Mouse (Mus musculus): ENCODE measurements around the gene Calr. TPM values are rescaled to one million over a fixed set of nuclear protein-coding genes. Genes with fewer than 3 reads are reported as not detected.

Calr gene
- polyA plus RNA-seq, 1 experiment, result 475 TPM

GRCm38 (mm10) chr8:84839411-84839810, 7.3 kb downstream of the Calr start:
- 53% methylated on average over 2 of the region's 2 CpGs for WGBS
- TF ChIP-seq CTCF (IDR thresholded peaks at IDR 0.05; ENCODE audit: control insufficient read depth, insufficient read depth, low read length) (no peak), POLR2A (IDR thresholded peaks at IDR 0.05; ENCODE audit: borderline replicate concordance, control insufficient read depth, low read depth, low read length) (no peak)

GRCm38 (mm10) chr8:84838513-84838912, 8.2 kb downstream of the Calr start:
- H3K4me1 ChIP-seq (ENCODE audit: control insufficient read depth, insufficient read depth, low read length), result no peaks in the 10 kb centered on the region
- H3K4me3 ChIP-seq (replicated peaks; ENCODE audit: control insufficient read depth, low read depth, low read length), result peak overlapping the region; percentile 79
- WGBS, result 54% methylated on average over 5 of the region's 5 CpGs
- peak overlapping the region; percentile 83 for H3K27ac ChIP-seq (ENCODE audit: control insufficient read depth, insufficient read depth, low read depth, low read length, poor library complexity)
- peak; percentile 83; the same call in 1 of the 2 replicates for TF ChIP-seq POLR2A (IDR thresholded peaks at IDR 0.05; ENCODE audit: borderline replicate concordance, control insufficient read depth, low read depth, low read length)
- TF ChIP-seq CTCF (IDR thresholded peaks at IDR 0.05; ENCODE audit: control insufficient read depth, insufficient read depth, low read length), result no peak

More at GRCm38 (mm10) chr8:84839411-84839810, 7.3 kb downstream of the Calr start:
- Histone ChIP-seq H3K27ac (ENCODE audit: control insufficient read depth, insufficient read depth, low read depth, low read length, poor library complexity) (no peak overlapping the region; the same call in 1 of the 2 replicates), H3K4me3 (replicated peaks; ENCODE audit: control insufficient read depth, low read depth, low read length) (peak overlapping the region; percentile 7), H3K4me1 (ENCODE audit: control insufficient read depth, insufficient read depth, low read length) (no peaks in the 10 kb centered on the region)

GRCm38 (mm10) chr8:84837912-84838470, 8.7 kb downstream of the Calr start:
- Histone ChIP-seq H3K27ac (ENCODE audit: control insufficient read depth, insufficient read depth, low read depth, low read length, poor library complexity) (peak overlapping the region; percentile 83), H3K4me1 (ENCODE audit: control insufficient read depth, insufficient read depth, low read length) (no peaks in the 10 kb centered on the region; the same call in 1 of the 2 replicates), H3K4me3 (replicated peaks; ENCODE audit: control insufficient read depth, low read depth, low read length) (peak overlapping the region; percentile 79)
- 83% methylated on average over 15 of the region's 15 CpGs for WGBS
- no peak; the same call in 1 of the 2 replicates for TF ChIP-seq CTCF (IDR thresholded peaks at IDR 0.05; ENCODE audit: control insufficient read depth, insufficient read depth, low read length)
- TF ChIP-seq POLR2A (IDR thresholded peaks at IDR 0.05; ENCODE audit: borderline replicate concordance, control insufficient read depth, low read depth, low read length), result no peak

- Histone ChIP-seq H3K27ac (ENCODE audit: control insufficient read depth, insufficient read depth, low read depth, low read length, poor library complexity) (peak overlapping the region; percentile 83), H3K4me1 (ENCODE audit: control insufficient read depth, insufficient read depth, low read length) (no peaks in the 10 kb centered on the region; the same call in 1 of the 2 replicates)
These were observed 9.4 kb downstream of the Calr start for GRCm38 (mm10) chr8:84837149-84837911.

GRCm38 (mm10) chr8:84834866-84835855, 11.6 kb downstream of the Calr start:
- H3K4me1 ChIP-seq (ENCODE audit: control insufficient read depth, insufficient read depth, low read length), result no peaks in the 10 kb centered on the region; the same call in 1 of the 2 replicates
- TF ChIP-seq POLR2A (IDR thresholded peaks at IDR 0.05; ENCODE audit: borderline replicate concordance, control insufficient read depth, low read depth, low read length) (no peak), CTCF (IDR thresholded peaks at IDR 0.05; ENCODE audit: control insufficient read depth, insufficient read depth, low read length) (no peak)
- 0 out of 2 replicates have a peak overlapping the region, but pooled peaks have one; percentile 12 for H3K27ac ChIP-seq (ENCODE audit: control insufficient read depth, insufficient read depth, low read depth, low read length, poor library complexity)
- H3K4me3 ChIP-seq (replicated peaks; ENCODE audit: control insufficient read depth, low read depth, low read length), result no peak overlapping the region
- 61% methylated on average over 10 of the region's 10 CpGs for WGBS

More at GRCm38 (mm10) chr8:84837149-84837911, 9.4 kb downstream of the Calr start:
- 84% methylated on average over 8 of the region's 8 CpGs for WGBS
- H3K4me3 ChIP-seq (replicated peaks; ENCODE audit: control insufficient read depth, low read depth, low read length), result peak overlapping the region; percentile 79
- TF ChIP-seq CTCF (IDR thresholded peaks at IDR 0.05; ENCODE audit: control insufficient read depth, insufficient read depth, low read length) (no peak; the same call in 1 of the 2 replicates), POLR2A (IDR thresholded peaks at IDR 0.05; ENCODE audit: borderline replicate concordance, control insufficient read depth, low read depth, low read length) (no peak)

GRCm38 (mm10) chr8:84834002-84834865, 12.5 kb downstream of the Calr start:
- Histone ChIP-seq H3K4me1 (ENCODE audit: control insufficient read depth, insufficient read depth, low read length) (no peaks in the 10 kb centered on the region; the same call in 1 of the 2 replicates), H3K27ac (ENCODE audit: control insufficient read depth, insufficient read depth, low read depth, low read length, poor library complexity) (no peak overlapping the region), H3K4me3 (replicated peaks; ENCODE audit: control insufficient read depth, low read depth, low read length) (no peak overlapping the region)
- whole genome bisulfite sequencing, result 83% methylated on average over 19 of the region's 19 CpGs
- TF ChIP-seq POLR2A (IDR thresholded peaks at IDR 0.05; ENCODE audit: borderline replicate concordance, control insufficient read depth, low read depth, low read length) (no peak), CTCF (IDR thresholded peaks at IDR 0.05; ENCODE audit: control insufficient read depth, insufficient read depth, low read length) (no peak)

Measured in bone marrow, adult 2 months (tissue).